Mouse (Mus musculus): Measurements from ENCODE around the gene St7.

St7 gene

DNA sequence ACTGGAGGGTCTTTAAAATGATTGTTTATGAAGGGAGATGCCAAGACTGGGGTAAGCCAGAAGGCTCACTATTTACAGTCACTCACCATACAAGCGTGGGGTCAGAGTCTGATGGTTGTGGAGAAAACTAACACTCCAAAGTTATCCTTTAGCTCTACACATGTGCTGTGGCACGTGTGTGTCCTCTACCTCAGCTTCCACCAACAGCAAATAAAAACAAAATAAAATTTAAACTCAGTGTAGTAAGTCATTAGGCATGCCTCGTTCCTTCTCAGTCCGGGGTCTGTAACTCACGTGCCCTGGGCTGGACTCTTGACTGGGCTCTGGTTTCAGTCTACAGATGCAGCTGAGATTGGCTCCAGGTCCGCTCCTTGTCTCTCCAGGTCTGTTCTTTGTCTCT is 27.3 kb downstream of the St7 start:
- no peak for DNase-seq

DNA sequence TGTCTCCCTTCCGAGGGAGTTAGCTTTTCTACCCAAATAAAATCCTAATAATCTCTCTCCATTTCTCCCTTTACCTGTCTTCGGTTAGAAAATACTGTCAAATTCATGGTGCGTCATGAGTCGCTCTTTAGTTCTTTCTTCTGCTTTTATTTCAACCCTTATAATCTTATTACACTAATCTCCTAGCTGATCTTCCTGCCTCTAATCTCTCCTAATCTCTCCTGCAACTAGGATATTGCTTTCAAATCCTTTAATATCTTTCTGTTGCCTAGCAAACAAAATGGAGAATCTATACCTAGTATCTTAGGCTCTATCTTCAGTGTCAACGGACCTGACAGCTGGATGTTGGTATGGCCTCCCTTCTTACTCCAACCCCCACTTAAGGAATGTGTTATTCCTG is 29.0 kb downstream of the St7 start:
- DNase-seq = no peak

DNA sequence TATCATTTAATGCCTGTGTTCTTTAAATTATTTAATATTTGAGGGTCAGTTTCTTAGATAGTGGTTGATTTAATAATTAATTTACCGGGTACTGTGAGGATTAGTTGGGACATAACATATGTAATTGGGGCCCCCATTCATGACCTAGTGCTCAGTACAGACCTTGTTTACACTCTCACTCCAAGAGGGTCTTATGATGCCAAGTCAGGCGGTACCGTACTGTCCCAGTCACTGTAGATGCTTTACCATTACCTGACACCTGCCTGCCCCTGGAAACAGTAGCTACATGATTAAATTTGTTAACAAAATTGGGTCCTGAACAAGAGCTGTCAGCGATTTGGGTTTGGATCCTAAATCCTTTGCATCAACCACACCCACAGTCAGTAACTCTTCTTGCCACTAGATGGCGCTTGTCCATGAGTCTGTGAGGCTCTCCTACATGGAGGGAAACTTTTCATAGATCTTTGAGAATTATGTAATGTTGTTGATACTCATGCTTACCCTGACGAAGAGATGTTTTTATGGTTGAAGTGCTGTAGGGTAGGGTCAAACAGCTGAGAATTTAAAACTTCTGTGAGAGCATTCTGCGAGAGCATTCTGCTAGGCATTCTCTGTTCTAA is 33.2 kb downstream of the St7 start:
- peak; percentile 67 for DNase-seq

GRCm38 (mm10) chr6:17727241-17727640 is 34.5 kb downstream of the St7 start:
- DNase-seq = no peak

- DNase-seq = no peak
Observed at GRCm38 (mm10) chr6:17727891-17728790, 35.4 kb downstream of the St7 start.

DNA sequence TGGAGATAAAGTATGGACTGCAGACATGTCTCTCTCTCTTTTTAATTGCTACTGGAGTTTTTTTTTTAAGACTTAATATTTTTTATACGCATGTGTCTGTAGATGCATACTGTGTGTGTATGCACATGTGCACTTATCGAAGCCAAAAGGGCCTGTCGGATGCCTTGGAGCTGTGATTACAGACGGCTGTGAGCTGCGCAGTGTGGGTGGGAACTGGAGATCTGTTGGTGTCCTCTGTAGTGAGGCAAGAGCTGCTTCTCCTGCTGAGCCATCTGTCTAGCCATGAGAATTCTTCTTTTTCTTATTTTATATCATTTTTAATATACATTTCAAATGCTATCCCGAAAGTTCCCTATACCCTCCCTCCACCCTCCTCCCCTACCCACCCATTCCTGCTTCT is 37.4 kb downstream of the St7 start:
- DNase-seq = no peak

DNA sequence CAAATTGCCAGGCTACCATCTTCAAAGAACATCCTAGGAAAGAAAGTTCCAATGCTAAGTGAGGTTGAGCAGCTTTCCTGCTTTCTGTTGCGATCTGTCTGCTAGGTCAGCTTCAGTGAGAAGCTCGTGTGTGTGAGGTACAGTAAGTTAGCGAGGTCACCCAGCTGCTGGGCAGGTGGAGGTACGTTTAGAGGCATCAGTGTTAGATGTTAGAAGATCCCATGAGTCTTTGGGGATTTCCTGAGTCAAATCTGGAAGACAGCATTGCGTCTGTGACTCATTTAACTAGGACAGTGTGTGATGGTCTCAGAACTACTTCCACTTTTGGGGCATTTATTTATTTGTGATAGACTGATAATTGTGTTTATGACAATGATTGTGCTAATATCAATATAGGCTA is 39.0 kb downstream of the St7 start:
- no peak for DNase-seq

GRCm38 (mm10) chr6:17733951-17734411 is 41.2 kb downstream of the St7 start:
- no peak for DNase-seq

- no peak for DNase-seq
Observed at GRCm38 (mm10) chr6:17737262-17737948, 44.7 kb downstream of the St7 start.

GRCm38 (mm10) chr6:17740128-17740527 is 47.4 kb downstream of the St7 start:
- DNase-seq = no peak

- no peak for DNase-seq
Observed at GRCm38 (mm10) chr6:17741639-17742038, 48.9 kb downstream of the St7 start.

DNA sequence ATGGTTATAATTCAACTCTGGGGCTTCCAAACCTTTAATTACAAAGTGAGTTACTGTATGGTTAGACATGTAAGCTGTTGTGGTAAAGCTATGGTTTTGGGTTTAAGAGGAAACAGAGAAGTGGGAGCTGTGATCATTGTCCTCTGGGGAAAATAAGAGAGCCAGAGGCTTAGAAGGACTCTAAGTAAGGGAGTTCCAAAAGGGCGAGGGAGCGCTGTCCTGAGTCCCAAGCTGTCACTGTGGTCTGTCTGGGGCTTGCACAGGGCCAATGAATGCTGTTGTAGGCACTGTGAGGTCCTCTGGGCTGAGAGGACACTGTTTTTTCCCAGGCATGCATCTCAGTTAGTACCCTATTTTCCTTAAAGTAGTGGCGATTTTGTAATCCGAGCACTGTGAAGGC is 49.5 kb downstream of the St7 start:
- no peak for DNase-seq

DNA sequence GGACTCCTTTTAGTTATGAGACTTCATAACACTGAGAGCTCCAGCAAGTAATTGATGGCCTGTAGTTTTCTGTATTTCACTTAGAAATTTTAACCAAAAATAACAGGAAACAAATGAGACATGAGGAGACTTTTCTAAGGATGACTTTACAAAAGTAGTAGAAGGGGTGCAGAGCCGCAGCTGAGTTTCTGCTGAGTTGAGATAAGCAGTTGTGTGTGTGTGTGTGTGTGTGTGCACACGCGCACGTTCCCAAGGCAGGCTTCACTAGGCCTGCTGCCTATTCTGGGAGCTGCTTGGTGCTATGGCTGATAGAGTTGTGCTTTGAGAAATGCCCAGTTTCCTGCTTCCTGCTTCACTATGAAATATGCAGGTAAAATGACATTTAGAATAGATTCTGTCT is 50.6 kb downstream of the St7 start:
- no peak for DNase-seq

DNA sequence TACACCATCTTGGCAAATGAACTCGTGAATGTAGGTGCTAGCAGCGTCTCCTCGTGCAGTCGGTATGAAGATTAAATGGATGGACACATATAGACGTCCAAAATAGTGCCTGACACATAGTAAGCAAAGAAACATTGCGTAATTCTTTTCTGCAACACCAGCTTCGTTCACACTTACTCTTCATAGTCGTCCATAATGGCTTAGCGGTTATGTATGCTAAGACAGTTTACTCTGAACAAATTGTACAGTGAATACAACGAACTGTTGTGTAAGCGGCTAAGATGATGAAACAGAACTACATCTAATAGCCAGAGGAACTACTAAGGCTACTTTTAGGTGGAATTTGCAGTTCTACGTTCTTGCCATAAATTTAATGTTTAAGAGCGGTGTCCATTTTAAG is 55.0 kb downstream of the St7 start:
- DNase-seq = no peak

DNA sequence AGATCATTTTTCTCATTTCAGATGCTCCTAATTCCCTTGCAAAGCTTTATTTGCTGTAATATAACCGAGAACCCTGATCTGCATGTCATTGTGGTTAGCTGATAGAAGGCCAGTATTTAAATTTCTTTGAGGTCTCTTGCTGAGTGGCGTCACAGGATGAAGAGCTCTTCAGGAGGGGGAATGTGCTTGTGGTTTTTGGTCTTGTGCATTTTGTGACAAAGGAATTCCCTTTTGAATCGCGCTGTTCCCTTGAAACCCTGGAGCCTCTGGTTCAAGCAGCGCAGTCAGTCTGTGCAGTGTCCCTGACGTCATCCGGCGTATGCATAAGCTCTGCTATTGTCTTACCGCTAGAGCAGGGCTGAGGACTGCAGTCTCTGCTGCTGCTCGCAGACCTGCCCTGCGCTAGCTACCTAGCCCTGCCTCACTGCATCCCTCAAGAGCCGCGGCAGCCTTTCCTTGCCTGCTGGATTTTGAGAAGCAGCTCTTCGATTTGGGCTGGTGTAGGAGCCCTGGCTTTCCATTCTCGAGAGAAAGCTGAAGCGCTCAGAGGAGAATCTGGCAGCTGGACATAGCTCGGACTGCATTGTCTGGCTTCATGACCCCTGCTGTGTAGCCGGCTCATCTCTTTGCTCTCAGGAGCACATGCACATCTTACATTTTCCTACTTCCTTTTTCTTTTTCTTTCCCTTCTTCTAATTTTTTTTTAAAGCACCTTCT is 56.3 kb downstream of the St7 start:
- peak; percentile 83 for DNase-seq

DNA sequence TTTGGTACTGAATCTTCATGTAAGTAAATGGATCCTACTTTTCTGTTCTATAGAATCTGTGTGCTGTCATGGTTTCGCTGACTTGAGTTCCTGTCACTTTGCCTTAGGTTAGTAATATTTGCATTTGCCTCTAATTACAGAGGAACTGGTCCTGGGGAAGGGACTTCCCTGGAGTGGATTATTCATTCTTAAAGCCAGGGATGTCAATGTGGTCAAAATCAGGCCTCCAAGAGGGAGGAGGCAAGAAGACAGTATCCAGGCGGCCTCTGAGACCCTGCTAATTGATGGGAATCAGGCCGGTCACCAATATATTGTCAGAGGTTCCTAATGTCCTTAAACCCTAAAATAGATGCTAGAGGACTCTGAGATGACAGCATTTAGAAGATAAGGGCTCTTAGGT is 56.9 kb downstream of the St7 start:
- peak; percentile 36 for DNase-seq

DNA sequence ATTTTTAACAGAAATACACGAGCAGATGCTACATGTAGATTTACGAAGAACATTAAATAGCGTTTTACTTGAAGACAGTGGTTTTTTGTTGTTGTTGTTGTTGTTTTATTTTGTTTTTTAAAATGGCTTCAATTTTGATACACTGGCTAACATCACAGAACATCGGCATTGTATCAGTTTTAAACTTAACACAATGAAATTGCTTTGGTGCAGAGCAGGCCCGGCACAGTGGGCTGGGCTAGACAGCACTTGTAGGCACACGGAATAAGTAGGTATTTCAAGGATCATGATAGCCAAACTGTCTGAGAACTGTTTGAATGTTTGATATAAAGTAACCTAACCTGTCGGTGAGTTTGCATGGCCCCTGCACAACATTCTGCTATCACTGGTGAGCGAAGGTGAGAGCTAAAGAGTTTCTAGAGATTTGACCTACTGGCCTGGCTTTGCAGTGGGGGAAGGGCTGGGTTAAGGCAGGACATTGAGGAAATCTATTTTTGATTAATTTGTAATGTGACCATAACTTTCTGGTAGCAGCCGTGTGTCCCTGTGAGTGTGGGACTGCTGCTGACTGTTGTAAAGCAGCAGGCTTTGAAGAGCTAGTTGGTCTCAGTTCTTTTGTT is 57.4 kb downstream of the St7 start:
- no peak for DNase-seq

DNA sequence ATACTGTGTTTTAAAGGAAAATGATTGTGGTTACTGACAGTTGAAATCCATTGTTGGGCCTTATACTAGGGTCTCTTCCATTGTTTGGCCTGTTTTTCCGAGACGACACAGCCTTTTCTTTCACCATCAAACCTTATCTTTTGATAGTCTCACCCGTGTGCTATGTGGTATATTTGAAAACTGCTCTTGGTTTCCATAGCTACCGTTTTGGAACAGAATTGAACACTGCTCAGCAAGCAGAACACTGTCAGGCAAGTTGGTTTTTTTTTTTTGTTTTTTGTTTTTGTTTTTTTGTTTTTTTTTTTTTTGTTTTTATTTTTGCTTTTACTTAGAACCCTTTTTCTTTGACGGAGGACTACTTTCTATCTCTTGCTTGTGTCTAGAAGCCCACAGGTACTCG is 58.2 kb downstream of the St7 start:
- no peak for DNase-seq

DNA sequence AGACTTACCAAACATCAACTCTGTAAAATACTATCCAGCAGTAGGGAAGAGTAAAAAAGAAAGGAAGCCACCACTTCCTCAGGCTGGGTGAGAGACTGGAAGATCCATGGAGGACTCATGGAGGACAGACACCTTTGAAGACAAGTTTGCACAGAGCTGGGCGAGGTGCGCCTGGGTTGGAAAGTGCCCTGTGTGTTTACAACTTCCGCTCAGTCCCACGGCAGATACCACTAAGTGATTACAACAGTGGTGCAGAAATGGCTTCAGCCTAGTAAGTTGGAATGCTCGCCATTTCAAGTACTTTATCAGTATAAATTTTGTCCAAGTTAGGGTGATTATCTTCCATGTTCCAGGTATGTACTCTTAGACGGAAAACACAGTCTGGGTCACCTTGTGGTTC is 63.2 kb downstream of the St7 start:
- no peak for DNase-seq

GRCm38 (mm10) chr6:17758568-17758967 is 65.8 kb downstream of the St7 start:
- DNase-seq = no peak

DNA sequence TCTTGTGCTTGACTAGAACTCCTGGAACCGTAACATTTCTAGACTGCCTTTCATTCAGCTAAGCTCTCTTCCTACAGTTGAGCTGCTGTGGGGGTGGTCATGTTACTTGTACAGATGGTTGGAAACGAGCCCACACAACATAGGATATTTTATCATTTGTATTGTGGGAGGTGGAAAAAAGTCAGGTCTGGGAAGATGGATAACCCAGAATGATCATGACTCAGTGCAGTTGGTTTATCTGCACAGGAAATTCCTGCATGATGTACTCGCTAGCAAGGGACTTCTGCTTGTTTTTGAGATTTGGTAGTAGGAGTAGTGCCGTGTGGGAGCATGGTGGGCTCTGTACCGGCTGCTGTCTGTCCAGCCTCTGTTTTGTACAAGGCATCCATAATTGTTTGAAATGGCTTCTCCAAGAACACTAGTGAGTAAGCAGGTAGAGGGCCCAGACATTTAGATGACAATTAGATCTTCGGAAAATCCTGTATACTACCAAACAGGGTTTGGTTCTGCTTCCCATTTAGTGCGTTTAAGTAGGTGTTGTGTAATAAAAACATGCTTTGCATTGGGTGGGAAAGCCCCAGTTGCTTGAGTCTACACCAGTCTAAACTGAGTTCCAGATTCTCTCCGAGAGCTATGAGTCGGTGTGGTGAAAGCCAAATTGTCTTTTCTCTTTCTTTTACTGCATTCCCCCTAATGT is 71.4 kb downstream of the St7 start:
- DNase-seq = no peak

DNA sequence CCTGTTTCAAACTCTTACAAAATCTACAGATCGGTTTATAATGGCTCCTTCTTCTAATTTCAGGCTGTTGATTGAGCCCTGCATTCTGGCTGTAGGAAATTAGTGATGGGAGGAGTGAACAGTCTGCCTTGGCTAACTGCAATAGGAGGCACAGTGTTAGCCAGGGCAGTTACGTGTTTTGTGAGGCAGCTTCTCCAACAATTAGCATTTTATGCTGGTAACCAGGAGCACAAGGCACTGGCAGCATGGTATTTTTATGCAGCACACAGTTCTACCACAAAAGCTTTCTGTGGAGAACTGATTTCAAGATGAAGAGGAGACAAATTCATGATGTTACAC is 71.9 kb downstream of the St7 start:
- DNase-seq = no peak
